Mouse (Mus musculus) cerebellum, adult 2 months (tissue): ENCODE measurements around the gene Zfp1.

Experiments
- CTCF ChIP-seq: fragments of 200-500 bp; IDR thresholded peaks from 2 replicates; pipeline ENCODE4 v1.5.1; 2011; ENCODE audit warnings: low read depth, mild to moderate bottlenecking, control low read depth, low read length, moderate library complexity, borderline replicate concordance; ENCODE audit not compliant: insufficient read depth
- POLR2A ChIP-seq: fragments of 200-500 bp; IDR thresholded peaks from 2 replicates; pipeline ENCODE4 v1.6.1; 2011; ENCODE audit warnings: low read length, control low read depth, borderline replicate concordance; ENCODE audit not compliant: insufficient read depth

DNA sequence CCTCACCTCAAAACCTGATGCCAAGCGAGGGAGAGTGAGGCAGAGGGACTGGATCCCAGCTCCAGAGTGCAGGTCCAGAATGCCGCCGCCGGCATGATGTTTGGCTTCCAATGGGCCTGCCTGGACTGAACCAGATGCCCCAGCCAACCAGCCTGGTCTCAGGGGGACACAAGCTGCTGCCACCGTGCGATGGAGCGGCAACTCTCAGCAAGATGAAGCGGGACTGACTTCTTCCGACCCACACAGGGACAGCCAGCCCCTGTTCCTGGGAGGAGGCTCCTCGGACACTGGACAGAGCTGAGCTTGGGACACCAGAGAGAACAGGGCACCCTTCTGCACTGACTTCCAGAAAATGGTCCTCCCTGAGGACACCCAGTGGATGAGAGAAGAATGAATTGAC, 20.6 kb upstream of the Zfp1 start:
- TF ChIP-seq POLR2A (no peak), CTCF (no peak)
